Mouse (Mus musculus) heart, embryonic 15.5 days (tissue): ENCODE results near the gene Zfp385a. TPM values are rescaled to one million over a fixed set of nuclear protein-coding genes. Genes with fewer than 3 reads are reported as not detected.

Source experiments
- ATAC-seq: fragments of 200-750 bp; cut with Nextera tagmentation; replicated peaks from 2 replicates; pipeline ENCODE4 v1.8.0; 2017; ENCODE audit warnings: low read depth, moderate TSS enrichment; ENCODE audit not compliant: insufficient number of reproducible peaks, insufficient read depth, low FRiP score
- H3K27ac ChIP-seq: fragments of 300-500 bp; sonication (generic); 2 replicates; pipeline ENCODE4 v1.5.1; 2015; ENCODE audit warnings: mild to moderate bottlenecking, inconsistent platforms
- H3K27me3 ChIP-seq: fragments of 300-500 bp; sonication (generic); 2 replicates; pipeline ENCODE4 v1.6.1; 2015; ENCODE audit warnings: inconsistent platforms
- H3K36me3 ChIP-seq: fragments of 300-500 bp; sonication (generic); 2 replicates; pipeline ENCODE4 v1.6.1; 2015; ENCODE audit warnings: mild to moderate bottlenecking, inconsistent platforms
- H3K4me1 ChIP-seq: fragments of 300-500 bp; sonication (generic); replicated peaks from 2 replicates; pipeline ENCODE4 v1.6.1; 2015; ENCODE audit warnings: inconsistent platforms
- H3K4me2 ChIP-seq: fragments of 300-500 bp; sonication (generic); 2 replicates; pipeline ENCODE4 v1.6.1; 2015; ENCODE audit warnings: inconsistent platforms, mild to moderate bottlenecking, moderate library complexity
- H3K4me3 ChIP-seq: fragments of 300-500 bp; sonication (generic); 2 replicates; pipeline ENCODE4 v1.5.1; 2015; ENCODE audit warnings: mild to moderate bottlenecking, inconsistent platforms
- H3K9ac ChIP-seq: fragments of 300-500 bp; sonication (generic); 2 replicates; pipeline ENCODE4 v1.6.1; 2015; ENCODE audit warnings: mild to moderate bottlenecking, inconsistent platforms
- H3K9me3 ChIP-seq: fragments of 300-500 bp; sonication (generic); replicated peaks from 2 replicates; pipeline ENCODE4 v1.6.1; 2016; ENCODE audit warnings: inconsistent platforms
- WGBS: fragments of 180-500 bp; shearing (Covaris S2); methylation state at CpG from one replicate; pipeline ENCODE4 v1.1.7; 2015; ENCODE audit warnings: mixed read lengths; 5-methylcytosine and 5-hydroxymethylcytosine counted together
- polyA plus RNA-seq: library from polyadenylated mRNA; unstranded; fragments of >200 nt; fragmentation: Nextera tagmentation; extraction: Ambion mirVana; gene quantifications from 2 replicates; pipeline ENCODE4 v1.2.1, GENCODE M21; 2015

Zfp385a gene
- 5.9 and 10.5 TPM in 2 replicates for polyA plus RNA-seq

- peaks cover 52% of the 10 kb centered on the region for H3K27me3 ChIP-seq
- peaks cover 12% of the 10 kb centered on the region for H3K36me3 ChIP-seq
- WGBS = 0% methylated on average over 26 of the region's 26 CpGs
- peak within 1 kb of the TSS; percentile 53 for H3K9ac ChIP-seq
- no peak within 1 kb of the TSS; the same call in 1 of the 2 replicates for H3K27ac ChIP-seq
- H3K9me3 ChIP-seq = no peaks in the 10 kb centered on the region
- H3K4me3 ChIP-seq = peak within 1 kb of the TSS; percentile 63
- H3K4me2 ChIP-seq = peak within 1 kb of the TSS; percentile 93
- peaks cover 31% of the 10 kb centered on the region for H3K4me1 ChIP-seq
- ATAC-seq = peak; percentile 33; the same call in 1 of the 2 replicates
These were observed at the start of gene Zfp385a for GRCm38 (mm10) chr15:103339961-103340337. Gene Zfp385a (minus strand): TSS chr15:103340093.

- WGBS = 44% methylated on average over 4 of the region's 4 CpGs
- Histone ChIP-seq H3K36me3 (no peaks in the 10 kb centered on the region), H3K4me3 (no peak overlapping the region), H3K4me2 (no peak overlapping the region), H3K9me3 (no peaks in the 10 kb centered on the region), H3K4me1 (peaks cover 13% of the 10 kb centered on the region), H3K27ac (no peak overlapping the region), H3K9ac (no peak overlapping the region), H3K27me3 (no peaks in the 10 kb centered on the region)
- no peak for ATAC-seq
These were observed 48.8 kb upstream of the Zfp385a start for GRCm38 (mm10) chr15:103388556-103389145.

GRCm38 (mm10) chr15:103383771-103384488, 44.0 kb upstream of the Zfp385a start:
- H3K9ac ChIP-seq = no peak overlapping the region
- peak overlapping the region; percentile 19 for H3K4me2 ChIP-seq
- ATAC-seq = peak; percentile 59
- peaks cover 34% of the 10 kb centered on the region for H3K4me1 ChIP-seq
- peak overlapping the region; percentile 78 for H3K27ac ChIP-seq
- H3K4me3 ChIP-seq = peak overlapping the region; percentile 16
- no peaks in the 10 kb centered on the region for H3K36me3 ChIP-seq
- no peaks in the 10 kb centered on the region for H3K9me3 ChIP-seq
- no peaks in the 10 kb centered on the region for H3K27me3 ChIP-seq
- 54% methylated on average over 7 of the region's 7 CpGs for WGBS

GRCm38 (mm10) chr15:103382795-103383406, 43.0 kb upstream of the Zfp385a start:
- Histone ChIP-seq H3K27me3 (no peaks in the 10 kb centered on the region), H3K9ac (no peak overlapping the region), H3K27ac (peak overlapping the region; percentile 78), H3K4me1 (peaks cover 45% of the 10 kb centered on the region), H3K4me2 (peak overlapping the region; percentile 19), H3K9me3 (no peaks in the 10 kb centered on the region), H3K36me3 (no peaks in the 10 kb centered on the region), H3K4me3 (peak overlapping the region; percentile 16; the same call in 1 of the 2 replicates)
- peak; percentile 73 for ATAC-seq
- WGBS = 38% methylated on average over 5 of the region's 5 CpGs

- H3K27ac ChIP-seq = peak overlapping the region; percentile 35; the same call in 1 of the 2 replicates
- no peak for ATAC-seq
- no peak overlapping the region for H3K4me2 ChIP-seq
- H3K4me3 ChIP-seq = no peak overlapping the region
- H3K4me1 ChIP-seq = peaks cover 53% of the 10 kb centered on the region
- H3K9ac ChIP-seq = no peak overlapping the region
- WGBS = 72% methylated on average over 2 of the region's 2 CpGs
- no peaks in the 10 kb centered on the region for H3K9me3 ChIP-seq
- H3K36me3 ChIP-seq = no peaks in the 10 kb centered on the region
- H3K27me3 ChIP-seq = no peaks in the 10 kb centered on the region
These were observed 42.2 kb upstream of the Zfp385a start for GRCm38 (mm10) chr15:103382075-103382474.

DNA sequence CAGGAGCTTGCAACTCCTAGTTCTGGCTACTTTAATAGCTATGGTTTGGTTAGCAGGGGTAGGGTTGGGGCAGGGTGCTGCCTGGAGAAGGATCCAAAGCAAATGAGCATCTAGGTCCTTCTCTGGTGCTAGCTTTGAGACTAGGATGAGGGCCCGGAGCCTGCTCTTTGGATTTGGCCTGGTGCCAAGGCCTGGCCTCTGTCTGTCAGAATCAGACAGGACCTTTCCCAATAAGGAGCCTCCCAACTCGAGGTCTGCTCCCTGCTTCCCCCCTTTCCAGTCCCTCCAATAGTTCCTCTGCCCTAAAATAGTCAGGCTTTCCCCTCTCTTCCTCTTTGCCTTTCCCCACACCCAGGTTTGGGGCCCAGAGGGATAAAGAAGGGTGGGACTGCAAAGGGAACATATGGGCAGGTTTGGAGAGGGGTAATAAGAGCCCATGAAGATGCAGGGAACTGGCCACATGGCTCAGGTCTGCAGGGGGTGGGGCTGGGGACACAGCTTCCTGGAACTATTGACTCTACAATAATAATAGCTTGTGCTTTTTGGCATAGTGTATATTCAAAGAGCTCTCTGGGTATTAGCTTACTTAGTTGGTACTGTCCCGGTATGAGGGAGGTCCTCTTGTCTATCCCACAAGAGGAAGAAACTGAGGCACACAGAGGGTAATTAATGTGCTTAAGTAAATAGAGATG, 38.9 kb upstream of the Zfp385a start:
- peaks cover 50% of the 10 kb centered on the region for H3K4me1 ChIP-seq
- H3K4me3 ChIP-seq = no peak overlapping the region
- H3K4me2 ChIP-seq = no peak overlapping the region
- H3K27ac ChIP-seq = peak overlapping the region; percentile 64
- 22% methylated on average over 3 of the region's 3 CpGs for WGBS
- no peaks in the 10 kb centered on the region for H3K36me3 ChIP-seq
- no peaks in the 10 kb centered on the region for H3K27me3 ChIP-seq
- no peak overlapping the region for H3K9ac ChIP-seq
- H3K9me3 ChIP-seq = no peaks in the 10 kb centered on the region
- peak; percentile 50; the same call in 1 of the 2 replicates for ATAC-seq

GRCm38 (mm10) chr15:103377752-103378664, 38.1 kb upstream of the Zfp385a start:
- Histone ChIP-seq H3K9me3 (no peaks in the 10 kb centered on the region), H3K27ac (peak overlapping the region; percentile 64), H3K27me3 (no peaks in the 10 kb centered on the region), H3K4me3 (no peak overlapping the region), H3K4me2 (no peak overlapping the region), H3K4me1 (peaks cover 42% of the 10 kb centered on the region), H3K9ac (no peak overlapping the region), H3K36me3 (no peaks in the 10 kb centered on the region)
- no peak for ATAC-seq
- 53% methylated on average over 3 of the region's 3 CpGs for WGBS

DNA sequence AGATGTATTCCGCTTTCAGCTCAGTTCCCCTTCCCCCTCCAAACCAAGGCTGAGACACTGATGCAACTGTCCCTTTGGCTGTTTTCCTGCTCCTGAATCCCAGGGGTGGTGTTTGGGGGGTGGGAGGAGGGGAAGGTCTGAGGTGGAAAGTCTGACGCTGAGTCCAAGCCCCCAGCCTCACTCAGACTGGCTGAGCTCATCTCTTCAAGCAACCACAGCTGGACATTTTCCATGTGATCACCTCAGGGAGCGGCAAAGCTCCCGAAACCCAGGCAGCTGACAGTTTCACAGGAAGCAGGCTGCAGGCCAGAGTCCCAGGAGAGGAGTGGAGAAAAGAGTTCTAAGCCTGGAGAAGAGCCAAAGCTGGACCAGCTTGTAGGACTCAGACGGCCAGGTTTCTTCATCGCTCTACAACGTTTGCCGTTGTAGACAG, 37.0 kb upstream of the Zfp385a start:
- no peak overlapping the region for H3K4me3 ChIP-seq
- no peaks in the 10 kb centered on the region for H3K27me3 ChIP-seq
- H3K4me2 ChIP-seq = no peak overlapping the region
- H3K9ac ChIP-seq = no peak overlapping the region
- 36% methylated on average over 8 of the region's 8 CpGs for WGBS
- H3K36me3 ChIP-seq = no peaks in the 10 kb centered on the region
- ATAC-seq = no peak
- H3K4me1 ChIP-seq = peaks cover 34% of the 10 kb centered on the region
- H3K27ac ChIP-seq = peak overlapping the region; percentile 64
- no peaks in the 10 kb centered on the region for H3K9me3 ChIP-seq

GRCm38 (mm10) chr15:103375112-103375800, 35.4 kb upstream of the Zfp385a start:
- H3K27me3 ChIP-seq = no peaks in the 10 kb centered on the region
- no peak overlapping the region for H3K9ac ChIP-seq
- H3K9me3 ChIP-seq = no peaks in the 10 kb centered on the region
- no peaks in the 10 kb centered on the region for H3K36me3 ChIP-seq
- no peak overlapping the region for H3K4me3 ChIP-seq
- H3K4me2 ChIP-seq = no peak overlapping the region
- peaks cover 44% of the 10 kb centered on the region for H3K4me1 ChIP-seq
- ATAC-seq = no peak
- 77% methylated on average over 4 of the region's 4 CpGs for WGBS
- no peak overlapping the region for H3K27ac ChIP-seq

GRCm38 (mm10) chr15:103372461-103372860, 32.6 kb upstream of the Zfp385a start:
- Histone ChIP-seq H3K4me3 (no peak overlapping the region), H3K36me3 (no peaks in the 10 kb centered on the region), H3K9me3 (no peaks in the 10 kb centered on the region), H3K27me3 (no peaks in the 10 kb centered on the region), H3K27ac (no peak overlapping the region), H3K4me2 (no peak overlapping the region), H3K4me1 (peaks cover 35% of the 10 kb centered on the region), H3K9ac (no peak overlapping the region)
- ATAC-seq = no peak
